Mouse (Mus musculus): ENCODE measurements at regions not wholly inside any gene's neighbourhood (a gene's known extent, or its start where the extent isn't known, plus 50 kb on each side); places are given as distances from the start of the nearest gene placed in this dataset.

- TF ChIP-seq CTCF (conservative IDR thresholded peaks at IDR 0.05; ENCODE audit: insufficient read depth, insufficient read length, low read depth, low read length) (no peak), POLR2A (IDR thresholded peaks at IDR 0.05; ENCODE audit: low read depth, low read length) (no peak)
Measured at GRCm38 (mm10) chr16:93019800-93020555, 194.0 kb upstream of the Runx1 start.

All from kidney, adult 2 months (tissue).